Mouse (Mus musculus) G1E-ER4 (cell line): Measurements from ENCODE around the gene Ccn1. TPM values are rescaled to one million over a fixed set of nuclear protein-coding genes. Genes with fewer than 3 reads are reported as not detected.

Experiments used
- GATA1 ChIP-seq: IDR thresholded peaks from one replicate; pipeline ENCODE4 v1.8.0; 2012; ENCODE audit warnings: low read length, inconsistent platforms
- polyA plus RNA-seq: library from polyadenylated mRNA; stranded (reverse); fragments of >175 nt; gene quantifications from 2 replicates; pipeline ENCODE4 v1.2.3, GENCODE M21; 2012

Ccn1 gene
- polyA plus RNA-seq, 1 experiment = not detected

GRCm38 (mm10) chr3:145640583-145640982 lies 9.2 kb downstream of the Ccn1 start:
- TF ChIP-seq GATA1 = no peak

GRCm38 (mm10) chr3:145640170-145640569 lies 9.6 kb downstream of the Ccn1 start:
- no peak for TF ChIP-seq GATA1

- no peak for TF ChIP-seq GATA1
Observed at GRCm38 (mm10) chr3:145634002-145634710, 15.6 kb downstream of the Ccn1 start.

GRCm38 (mm10) chr3:145632888-145633287 lies 16.9 kb downstream of the Ccn1 start:
- TF ChIP-seq GATA1 = no peak

- TF ChIP-seq GATA1 = no peak
Observed at GRCm38 (mm10) chr3:145628643-145629042, 21.1 kb downstream of the Ccn1 start.

- TF ChIP-seq GATA1 = no peak
Observed at GRCm38 (mm10) chr3:145627830-145628229, 22.0 kb downstream of the Ccn1 start.

- no peak for TF ChIP-seq GATA1
Observed at GRCm38 (mm10) chr3:145626063-145626462, 23.7 kb downstream of the Ccn1 start.

GRCm38 (mm10) chr3:145625546-145625945 lies 24.2 kb downstream of the Ccn1 start:
- no peak for TF ChIP-seq GATA1

- no peak for TF ChIP-seq GATA1
Observed at GRCm38 (mm10) chr3:145624786-145625185, 25.0 kb downstream of the Ccn1 start.

GRCm38 (mm10) chr3:145623047-145623446 lies 26.7 kb downstream of the Ccn1 start:
- no peak for TF ChIP-seq GATA1

GRCm38 (mm10) chr3:145621209-145621608 lies 28.6 kb downstream of the Ccn1 start:
- no peak for TF ChIP-seq GATA1

GRCm38 (mm10) chr3:145619621-145620365 lies 30.0 kb downstream of the Ccn1 start:
- no peak for TF ChIP-seq GATA1

- TF ChIP-seq GATA1 = no peak
Observed at GRCm38 (mm10) chr3:145618299-145618698, 31.5 kb downstream of the Ccn1 start.

- TF ChIP-seq GATA1 = no peak
Observed at GRCm38 (mm10) chr3:145614362-145615115, 35.2 kb downstream of the Ccn1 start.

- TF ChIP-seq GATA1 = no peak
Observed at GRCm38 (mm10) chr3:145613234-145613633, 36.5 kb downstream of the Ccn1 start.

GRCm38 (mm10) chr3:145612662-145613061 lies 37.1 kb downstream of the Ccn1 start:
- no peak for TF ChIP-seq GATA1
